Mouse (Mus musculus): ENCODE measurements at regions not wholly inside any gene's neighbourhood (a gene's known extent, or its start where the extent isn't known, plus 50 kb on each side); places are given as distances from the start of the nearest gene placed in this dataset.

- no peak for DNase-seq (ENCODE audit: low read depth, low spot score)
These were observed 322.9 kb upstream of the Slco3a1 start for GRCm38 (mm10) chr7:74877466-74877865.

GRCm38 (mm10) chr7:74876667-74877066 is 322.1 kb upstream of the Slco3a1 start:
- DNase-seq (ENCODE audit: low read depth, low spot score) = no peak

- DNase-seq (ENCODE audit: low read depth, low spot score) = no peak
These were observed 315.7 kb upstream of the Slco3a1 start for GRCm38 (mm10) chr7:74870250-74870649.

GRCm38 (mm10) chr7:74862727-74863126 is 308.1 kb upstream of the Slco3a1 start:
- no peak for DNase-seq (ENCODE audit: low read depth, low spot score)

- no peak for DNase-seq (ENCODE audit: low read depth, low spot score)
These were observed 289.8 kb upstream of the Slco3a1 start for GRCm38 (mm10) chr7:74844306-74844929.

- DNase-seq (ENCODE audit: low read depth, low spot score) = no peak
These were observed 268.7 kb upstream of the Slco3a1 start for GRCm38 (mm10) chr7:74823286-74823685.

GRCm38 (mm10) chr7:74793241-74793640 is 238.7 kb upstream of the Slco3a1 start:
- no peak for DNase-seq (ENCODE audit: low read depth, low spot score)

GRCm38 (mm10) chr7:74788696-74789095 is 234.1 kb upstream of the Slco3a1 start:
- no peak for DNase-seq (ENCODE audit: low read depth, low spot score)

- no peak for DNase-seq (ENCODE audit: low read depth, low spot score)
These were observed 217.1 kb upstream of the Slco3a1 start for GRCm38 (mm10) chr7:74771435-74772406.

- no peak for DNase-seq (ENCODE audit: low read depth, low spot score)
These were observed 212.0 kb upstream of the Slco3a1 start for GRCm38 (mm10) chr7:74766550-74766949.

GRCm38 (mm10) chr7:74757469-74757868 is 202.9 kb upstream of the Slco3a1 start:
- no peak for DNase-seq (ENCODE audit: low read depth, low spot score)

- DNase-seq (ENCODE audit: low read depth, low spot score) = no peak
These were observed 193.1 kb upstream of the Slco3a1 start for GRCm38 (mm10) chr7:74747704-74748103.

GRCm38 (mm10) chr7:74734941-74735340 is 180.4 kb upstream of the Slco3a1 start:
- no peak for DNase-seq (ENCODE audit: low read depth, low spot score)

- no peak for DNase-seq (ENCODE audit: low read depth, low spot score)
These were observed 171.9 kb upstream of the Slco3a1 start for GRCm38 (mm10) chr7:74726324-74726991.

- no peak for DNase-seq (ENCODE audit: low read depth, low spot score)
These were observed 164.7 kb upstream of the Slco3a1 start for GRCm38 (mm10) chr7:74719321-74719720.

- DNase-seq (ENCODE audit: low read depth, low spot score) = no peak
These were observed 155.5 kb upstream of the Slco3a1 start for GRCm38 (mm10) chr7:74709993-74710581.

GRCm38 (mm10) chr7:74709006-74709405 is 154.4 kb upstream of the Slco3a1 start:
- DNase-seq (ENCODE audit: low read depth, low spot score) = no peak

- DNase-seq (ENCODE audit: low read depth, low spot score) = peak; percentile 7
These were observed 149.0 kb upstream of the Slco3a1 start for GRCm38 (mm10) chr7:74703533-74703932.

GRCm38 (mm10) chr7:74697794-74698354 is 143.3 kb upstream of the Slco3a1 start:
- DNase-seq (ENCODE audit: low read depth, low spot score) = no peak

- no peak for DNase-seq (ENCODE audit: low read depth, low spot score)
These were observed 141.7 kb upstream of the Slco3a1 start for GRCm38 (mm10) chr7:74696286-74696685.

GRCm38 (mm10) chr7:74693049-74693448 is 138.5 kb upstream of the Slco3a1 start:
- DNase-seq (ENCODE audit: low read depth, low spot score) = peak; percentile 4

GRCm38 (mm10) chr7:74690706-74691105 is 136.1 kb upstream of the Slco3a1 start:
- no peak for DNase-seq (ENCODE audit: low read depth, low spot score)
